Mouse (Mus musculus) liver, adult 2 months (tissue): ENCODE results near the gene Hist1h3e.

Source experiments
- CTCF ChIP-seq: fragments of 200-500 bp; IDR thresholded peaks from 2 replicates; pipeline ENCODE4 v1.5.1; 2011; ENCODE audit warnings: low read depth, low read length, control low read depth
- POLR2A ChIP-seq: fragments of 200-500 bp; IDR thresholded peaks from 2 replicates; pipeline ENCODE4 v1.6.1; 2011; ENCODE audit warnings: low read length, control low read depth; ENCODE audit not compliant: insufficient read depth; ENCODE audit errors: extremely low read depth

DNA sequence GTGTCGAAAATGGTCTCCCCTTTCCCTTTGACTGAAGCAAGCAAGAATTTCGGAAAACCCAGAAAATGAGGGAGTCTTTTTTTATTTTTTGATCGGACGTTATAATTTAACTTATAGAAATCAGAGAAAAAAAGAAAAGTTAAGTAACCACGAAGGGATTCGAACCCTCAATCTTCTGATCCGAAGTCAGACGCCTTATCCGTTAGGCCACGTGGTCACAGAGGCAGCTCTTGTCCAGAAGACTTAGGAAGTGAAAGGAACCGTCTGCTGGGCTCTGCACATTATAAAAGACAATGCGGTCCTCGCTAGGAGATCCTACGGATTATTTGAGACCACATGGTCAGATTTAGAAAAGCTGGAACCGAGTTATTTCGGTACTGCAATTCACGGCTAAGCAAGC is 35.9 kb downstream of the Hist1h3e start:
- TF ChIP-seq POLR2A: no peak
- no peak for TF ChIP-seq CTCF
